Mouse (Mus musculus) neural tube, embryonic 14.5 days (tissue): ENCODE measurements at regions not wholly inside any gene's neighbourhood (a gene's known extent, or its start where the extent isn't known, plus 50 kb on each side); places are given as distances from the start of the nearest gene placed in this dataset.
"Not testable (repeated sequence)": the region's sequence is repeated elsewhere in the genome, so short reads cannot be mapped to it uniquely, and the experiment has no call there.

Source experiments
- ATAC-seq: fragments of 200-750 bp; cut with Nextera tagmentation; 2 replicates; pipeline ENCODE4 v1.8.0; 2017; ENCODE audit warnings: low read depth, mild to moderate bottlenecking, moderate TSS enrichment, moderate library complexity
- H3K27ac ChIP-seq: fragments of 300-500 bp; sonication (generic); 2 replicates; pipeline ENCODE4 v1.5.1; 2014; ENCODE audit warnings: low read depth, mild to moderate bottlenecking, control low read depth, low read length, moderate library complexity, mixed read lengths
- H3K27me3 ChIP-seq: fragments of 300-500 bp; sonication (generic); 2 replicates; pipeline ENCODE4 v1.6.1; 2014; ENCODE audit warnings: low read length; ENCODE audit not compliant: control insufficient read depth, insufficient read depth
- H3K36me3 ChIP-seq: fragments of 300-500 bp; sonication (generic); 2 replicates; pipeline ENCODE4 v1.6.1; 2014; ENCODE audit warnings: low read length, mixed read lengths; ENCODE audit not compliant: control insufficient read depth, insufficient read depth
- H3K4me1 ChIP-seq: fragments of 300-500 bp; sonication (generic); 2 replicates; pipeline ENCODE4 v1.6.1; 2014; ENCODE audit warnings: low read length; ENCODE audit not compliant: control insufficient read depth, insufficient read depth
- H3K4me2 ChIP-seq: fragments of 300-500 bp; sonication (generic); 2 replicates; pipeline ENCODE4 v1.6.1; 2014; ENCODE audit warnings: mild to moderate bottlenecking, low read depth, low read length, control low read depth
- H3K4me3 ChIP-seq: fragments of 300-500 bp; sonication (generic); 2 replicates; pipeline ENCODE4 v1.5.1; 2014; ENCODE audit warnings: low read depth, low read length, control low read depth, mixed read lengths
- H3K9ac ChIP-seq: fragments of 300-500 bp; sonication (generic); replicated peaks from 2 replicates; pipeline ENCODE4 v1.6.1; 2014; ENCODE audit warnings: low read depth, mild to moderate bottlenecking, control low read depth, low read length, mixed read lengths
- H3K9me3 ChIP-seq: fragments of 300-500 bp; sonication (generic); 2 replicates; pipeline ENCODE4 v1.6.1; 2016; ENCODE audit warnings: low read length; ENCODE audit not compliant: control insufficient read depth
- WGBS: fragments of 180-500 bp; shearing (Covaris S2); extraction: QIAGEN DNeasy Blood & Tissue Kit; methylation state at CpG from one replicate; pipeline ENCODE4 v1.1.7; 2014; 5-methylcytosine and 5-hydroxymethylcytosine counted together

- not testable (repeated sequence) for H3K4me3 ChIP-seq, H3K27ac ChIP-seq, ATAC-seq, H3K9ac ChIP-seq, H3K27me3 ChIP-seq, H3K4me2 ChIP-seq, H3K9me3 ChIP-seq, H3K36me3 ChIP-seq, H3K4me1 ChIP-seq
- 78% methylated on average over 1 of the region's 1 CpGs for WGBS
Measured at GRCm38 (mm10) chr8:89482481-89482880, 438.5 kb upstream of the Sall1 start.

DNA sequence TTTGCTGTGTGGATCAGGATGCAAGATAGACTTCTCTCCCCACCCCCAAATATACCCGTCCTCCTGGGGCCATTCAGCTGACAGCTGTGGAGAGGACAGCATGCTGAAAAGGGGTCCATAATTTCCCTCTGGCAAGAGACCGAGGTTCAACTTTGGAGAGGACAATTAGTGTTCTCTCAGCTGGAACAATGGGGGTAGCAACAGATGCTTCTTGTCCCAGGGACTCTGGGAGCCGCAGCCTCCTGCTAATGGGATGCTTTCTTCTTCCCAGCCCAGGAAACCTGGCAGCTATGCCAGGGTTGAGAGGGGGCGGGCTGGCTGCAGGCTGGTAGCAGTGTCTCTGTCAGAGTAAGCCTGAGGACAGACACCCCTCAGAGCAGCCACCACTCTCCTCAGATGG lies 433.0 kb upstream of the Sall1 start:
- no peak overlapping the region for H3K4me3 ChIP-seq
- H3K4me1 ChIP-seq: no peaks in the 10 kb centered on the region
- peak; percentile 41; the same call in 1 of the 2 replicates for ATAC-seq
- no peak overlapping the region for H3K27ac ChIP-seq
- no peaks in the 10 kb centered on the region for H3K36me3 ChIP-seq
- WGBS: 16% methylated on average over 4 of the region's 4 CpGs
- H3K9me3 ChIP-seq: no peaks in the 10 kb centered on the region
- no peaks in the 10 kb centered on the region for H3K27me3 ChIP-seq
- no peak overlapping the region for H3K9ac ChIP-seq
- H3K4me2 ChIP-seq: no peak overlapping the region

DNA sequence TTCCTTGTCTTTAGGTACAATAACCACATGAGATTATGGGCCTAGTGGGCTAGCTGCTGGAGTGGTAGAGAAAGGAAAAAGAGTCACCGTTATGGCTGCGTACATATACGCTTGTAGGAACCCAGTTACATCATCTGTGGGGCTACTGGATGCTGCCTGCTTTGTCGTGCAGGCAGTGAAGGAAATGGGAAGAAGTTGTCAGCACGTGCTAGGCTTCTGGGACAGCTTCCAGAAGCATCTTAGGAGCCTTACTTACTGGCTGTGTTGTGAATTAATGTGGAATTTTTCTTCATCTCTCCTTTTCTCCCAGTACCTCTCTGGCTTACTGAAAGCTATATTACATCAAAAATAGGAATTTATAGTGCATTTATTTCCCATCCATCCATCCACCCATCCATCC lies 427.2 kb upstream of the Sall1 start:
- H3K27ac ChIP-seq: no peak overlapping the region
- H3K9ac ChIP-seq: no peak overlapping the region
- H3K9me3 ChIP-seq: no peaks in the 10 kb centered on the region
- ATAC-seq: no peak
- 92% methylated on average over 5 of the region's 5 CpGs for WGBS
- no peak overlapping the region for H3K4me2 ChIP-seq
- H3K4me3 ChIP-seq: no peak overlapping the region
- no peaks in the 10 kb centered on the region for H3K4me1 ChIP-seq
- H3K36me3 ChIP-seq: no peaks in the 10 kb centered on the region
- no peaks in the 10 kb centered on the region for H3K27me3 ChIP-seq

GRCm38 (mm10) chr8:89468782-89469220 lies 424.8 kb upstream of the Sall1 start:
- H3K4me2 ChIP-seq: no peak overlapping the region
- no peak for ATAC-seq
- 85% methylated on average over 5 of the region's 5 CpGs for whole genome bisulfite sequencing
- no peak overlapping the region for H3K27ac ChIP-seq
- H3K27me3 ChIP-seq: no peaks in the 10 kb centered on the region
- H3K9ac ChIP-seq: no peak overlapping the region
- no peaks in the 10 kb centered on the region for H3K36me3 ChIP-seq
- H3K4me3 ChIP-seq: no peak overlapping the region
- no peaks in the 10 kb centered on the region for H3K4me1 ChIP-seq
- no peaks in the 10 kb centered on the region for H3K9me3 ChIP-seq

GRCm38 (mm10) chr8:89465211-89465753 lies 421.3 kb upstream of the Sall1 start:
- no peaks in the 10 kb centered on the region for H3K9me3 ChIP-seq
- H3K4me1 ChIP-seq: no peaks in the 10 kb centered on the region
- no peak overlapping the region for H3K27ac ChIP-seq
- H3K36me3 ChIP-seq: no peaks in the 10 kb centered on the region
- 65% methylated on average over 13 of the region's 13 CpGs for WGBS
- H3K4me3 ChIP-seq: no peak overlapping the region
- no peak overlapping the region for H3K4me2 ChIP-seq
- no peak for ATAC-seq
- no peak overlapping the region for H3K9ac ChIP-seq
- H3K27me3 ChIP-seq: no peaks in the 10 kb centered on the region

- H3K9me3 ChIP-seq: no peaks in the 10 kb centered on the region
- no peak overlapping the region for H3K27ac ChIP-seq
- H3K4me3 ChIP-seq: no peak overlapping the region
- no peak for ATAC-seq
- H3K4me2 ChIP-seq: no peak overlapping the region
- 48% methylated on average over 4 of the region's 4 CpGs for WGBS
- no peaks in the 10 kb centered on the region for H3K36me3 ChIP-seq
- no peak overlapping the region for H3K9ac ChIP-seq
- no peaks in the 10 kb centered on the region for H3K4me1 ChIP-seq
- H3K27me3 ChIP-seq: no peaks in the 10 kb centered on the region
Measured at GRCm38 (mm10) chr8:89456517-89456916, 412.6 kb upstream of the Sall1 start.

- H3K4me3 ChIP-seq: no peak overlapping the region
- no peaks in the 10 kb centered on the region for H3K27me3 ChIP-seq
- no peak overlapping the region for H3K9ac ChIP-seq
- WGBS: 70% methylated on average over 5 of the region's 5 CpGs
- H3K27ac ChIP-seq: no peak overlapping the region
- H3K4me2 ChIP-seq: no peak overlapping the region
- no peaks in the 10 kb centered on the region for H3K36me3 ChIP-seq
- no peaks in the 10 kb centered on the region for H3K9me3 ChIP-seq
- H3K4me1 ChIP-seq: no peaks in the 10 kb centered on the region
- ATAC-seq: no peak
Measured at GRCm38 (mm10) chr8:89455731-89456130, 411.8 kb upstream of the Sall1 start.

DNA sequence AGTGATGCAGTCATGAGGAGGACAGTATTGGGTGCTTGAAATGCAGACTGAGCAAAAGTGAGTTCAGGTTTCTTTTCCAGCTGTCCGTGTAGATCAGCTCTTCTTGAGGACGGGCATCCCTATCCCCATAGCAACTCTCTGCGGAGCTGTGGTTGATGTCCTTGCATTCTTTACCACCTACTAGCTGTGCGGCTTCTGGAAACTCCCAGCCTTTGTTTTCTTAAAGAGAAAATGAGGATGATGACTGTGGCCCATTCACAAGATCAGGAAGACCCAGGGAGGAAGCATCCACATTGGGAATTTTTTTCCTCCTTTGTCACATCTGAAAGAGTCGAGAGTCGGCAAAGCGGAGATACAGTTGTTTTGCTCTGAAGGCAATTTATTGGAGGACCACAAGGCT lies 410.2 kb upstream of the Sall1 start:
- no peaks in the 10 kb centered on the region for H3K27me3 ChIP-seq
- no peak overlapping the region for H3K9ac ChIP-seq
- H3K4me1 ChIP-seq: no peaks in the 10 kb centered on the region
- WGBS: 34% methylated on average over 7 of the region's 7 CpGs
- H3K4me2 ChIP-seq: no peak overlapping the region
- H3K27ac ChIP-seq: no peak overlapping the region
- no peak overlapping the region for H3K4me3 ChIP-seq
- ATAC-seq: no peak
- no peaks in the 10 kb centered on the region for H3K36me3 ChIP-seq
- H3K9me3 ChIP-seq: no peaks in the 10 kb centered on the region

DNA sequence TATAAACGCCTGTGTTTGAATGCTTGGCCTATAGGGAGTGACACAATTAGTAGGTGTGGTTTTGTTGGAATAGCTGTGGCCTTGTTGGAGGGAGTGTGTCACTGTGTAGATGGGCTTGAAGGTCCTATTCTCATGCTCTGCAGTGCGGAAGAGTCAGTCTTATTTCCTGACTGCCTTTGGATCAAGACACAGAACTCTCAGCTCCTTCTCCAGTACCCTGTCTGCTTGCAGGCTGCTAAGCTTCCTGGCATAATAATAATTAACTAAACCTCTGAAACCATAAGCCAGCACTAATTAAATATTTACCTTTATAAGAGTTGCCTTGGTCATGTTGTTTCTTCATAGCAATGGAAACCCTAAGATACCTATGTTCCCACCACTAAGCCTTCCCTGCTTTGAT lies 409.8 kb upstream of the Sall1 start:
- Histone ChIP-seq H3K4me1 (no peaks in the 10 kb centered on the region), H3K36me3 (no peaks in the 10 kb centered on the region), H3K9ac (no peak overlapping the region), H3K9me3 (no peaks in the 10 kb centered on the region), H3K4me3 (no peak overlapping the region), H3K27ac (no peak overlapping the region), H3K4me2 (no peak overlapping the region), H3K27me3 (no peaks in the 10 kb centered on the region)
- 79% methylated on average over 2 of the region's 2 CpGs for WGBS
- ATAC-seq: no peak

DNA sequence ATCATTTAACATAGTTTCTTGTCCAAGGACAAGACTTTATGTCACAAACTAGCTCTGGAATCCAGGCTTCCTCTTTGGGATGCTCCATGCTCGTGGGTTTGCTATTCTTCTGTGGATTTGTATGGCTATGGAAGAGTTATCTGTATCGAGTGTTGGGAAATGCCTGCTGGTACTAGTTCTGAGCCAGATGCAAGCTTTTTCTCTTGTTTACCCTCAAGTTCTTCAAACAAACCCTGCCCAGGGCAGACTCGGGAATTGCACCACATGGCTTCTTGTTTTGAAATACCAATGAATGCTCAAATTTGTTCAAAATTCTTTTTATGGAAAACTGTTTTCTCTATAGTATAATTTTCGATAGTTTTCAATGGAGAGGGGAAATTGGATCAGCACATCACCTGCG lies 400.5 kb upstream of the Sall1 start:
- Histone ChIP-seq H3K9ac (no peak overlapping the region), H3K27me3 (no peaks in the 10 kb centered on the region), H3K27ac (no peak overlapping the region), H3K36me3 (no peaks in the 10 kb centered on the region), H3K9me3 (no peaks in the 10 kb centered on the region), H3K4me2 (no peak overlapping the region), H3K4me1 (no peaks in the 10 kb centered on the region), H3K4me3 (no peak overlapping the region)
- 84% methylated on average over 5 of the region's 5 CpGs for WGBS
- no peak for ATAC-seq
